Mouse (Mus musculus): ENCODE measurements around the gene Sestd1. TPM values are rescaled to one million over a fixed set of nuclear protein-coding genes. Genes with fewer than 3 reads are reported as not detected.

Sestd1 gene
- 29.1 and 32.6 TPM in 2 replicates for polyA plus RNA-seq (2016; fragmentation: Nextera tagmentation; extraction: Ambion mirVana)

DNA sequence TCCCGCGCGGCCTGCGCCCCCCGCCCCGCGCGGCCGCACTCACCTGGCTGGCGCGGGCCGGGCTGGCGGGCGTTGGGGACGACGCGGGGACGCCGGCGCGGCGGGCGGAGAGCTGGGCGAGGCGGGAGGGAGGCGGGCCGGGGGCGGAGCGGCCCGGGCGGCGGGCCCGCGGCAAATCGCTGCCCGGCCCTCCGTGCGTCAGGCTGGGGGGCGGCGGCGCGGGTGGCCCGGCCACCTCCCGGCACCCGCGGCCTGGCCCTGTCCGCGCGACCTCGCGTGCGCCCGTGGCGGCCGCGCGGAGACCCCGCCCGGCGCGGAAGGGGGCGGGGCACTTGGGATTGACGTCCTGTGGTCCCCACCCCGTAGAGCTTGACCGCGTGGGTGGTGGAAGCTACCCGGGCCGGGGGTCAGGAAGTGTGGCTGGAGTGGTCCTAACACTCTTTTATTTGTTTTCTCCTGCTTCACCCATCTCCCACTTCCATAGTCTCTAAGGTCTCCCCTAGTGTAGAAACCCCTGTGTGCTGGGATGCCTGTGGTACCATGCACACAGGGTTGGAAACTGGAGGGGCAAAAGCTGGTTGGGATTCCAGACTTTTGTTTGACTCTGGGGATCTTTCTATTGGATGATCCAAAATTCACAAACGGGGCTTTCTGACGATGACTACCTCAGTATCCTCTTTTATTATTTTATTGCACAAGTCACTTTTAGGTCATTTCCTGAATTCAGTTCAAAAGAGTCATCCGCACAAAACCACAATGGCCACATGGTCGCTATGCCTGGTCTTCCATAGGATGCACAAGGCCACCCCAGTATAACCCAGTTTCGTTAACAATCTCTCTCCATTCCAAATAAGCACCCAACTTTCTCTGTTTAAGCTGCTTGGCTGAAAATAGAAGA lies at the start of gene Sestd1:
Sestd1 (minus strand) TSS at position 81 of the 898 bp plus-strand sequence.
- H3K9ac ChIP-seq, result peak within 1 kb of the TSS; percentile 98
- H3K27me3 ChIP-seq, result no peaks in the 10 kb centered on the region
- no peaks in the 10 kb centered on the region for H3K36me3 ChIP-seq (replicated peaks)
- H3K4me2 ChIP-seq, result peak within 1 kb of the TSS; percentile 65
- peaks cover 4% of the 10 kb centered on the region for H3K4me1 ChIP-seq
- no peaks in the 10 kb centered on the region for H3K9me3 ChIP-seq
- WGBS, result 11% methylated on average over 25 of the region's 73 CpGs
- peak; percentile 90 for ATAC-seq (ENCODE audit: low FRiP score)
- peak within 1 kb of the TSS; percentile 85 for H3K27ac ChIP-seq
- H3K4me3 ChIP-seq (replicated peaks), result peak within 1 kb of the TSS; percentile 93

DNA sequence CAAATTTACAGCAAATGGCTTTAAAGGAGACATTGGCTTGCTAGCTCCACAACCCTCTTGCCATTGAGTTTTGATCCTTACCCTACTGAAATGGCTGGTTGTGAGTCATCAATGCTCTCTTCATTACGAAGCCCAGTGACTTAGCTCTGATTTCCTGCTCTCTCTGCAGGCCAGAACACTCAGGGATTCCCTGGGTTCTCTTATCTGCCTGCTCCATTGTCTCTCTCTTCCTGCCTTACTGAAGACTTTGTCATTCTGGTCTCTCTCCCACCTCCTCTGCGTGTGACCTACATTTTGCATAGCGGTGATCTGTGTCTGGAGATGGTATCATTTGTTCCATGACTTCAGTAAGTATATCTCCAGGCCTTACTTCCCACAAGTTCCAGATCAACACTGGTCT lies 46.9 kb upstream of the Sestd1 start:
- 89% methylated on average over 3 of the region's 3 CpGs for WGBS
- no peak overlapping the region for H3K4me2 ChIP-seq
- no peaks in the 10 kb centered on the region for H3K9me3 ChIP-seq
- H3K4me3 ChIP-seq (replicated peaks), result no peak overlapping the region
- H3K4me1 ChIP-seq, result no peaks in the 10 kb centered on the region
- no peak for ATAC-seq (ENCODE audit: low FRiP score)
- no peaks in the 10 kb centered on the region for H3K27me3 ChIP-seq
- no peak overlapping the region for H3K27ac ChIP-seq
- H3K36me3 ChIP-seq (replicated peaks), result no peaks in the 10 kb centered on the region
- H3K9ac ChIP-seq, result no peak overlapping the region

DNA sequence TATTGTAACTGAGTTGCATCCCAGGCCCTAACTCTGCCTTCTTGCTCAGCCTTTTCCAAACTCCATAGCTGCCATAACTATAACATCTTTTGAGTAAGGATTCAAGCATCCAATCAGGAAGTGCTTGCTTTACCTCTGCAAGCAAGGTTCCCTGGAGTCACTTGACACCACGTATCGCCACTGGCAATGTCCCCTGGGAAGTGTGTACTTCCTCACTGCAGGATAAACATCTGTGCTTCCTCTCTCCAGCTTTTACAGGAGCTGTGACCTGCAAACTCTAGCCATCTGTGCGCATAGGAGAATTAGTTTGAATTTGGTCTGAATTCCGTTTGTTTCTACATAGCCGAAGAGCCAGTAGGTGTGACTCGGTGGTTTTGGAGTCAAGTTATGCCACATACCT lies 43.3 kb upstream of the Sestd1 start:
- no peak overlapping the region for H3K4me3 ChIP-seq (replicated peaks)
- H3K9me3 ChIP-seq, result no peaks in the 10 kb centered on the region
- 55% methylated on average over 6 of the region's 6 CpGs for WGBS
- H3K4me1 ChIP-seq, result no peaks in the 10 kb centered on the region
- no peaks in the 10 kb centered on the region for H3K27me3 ChIP-seq
- H3K36me3 ChIP-seq (replicated peaks), result no peaks in the 10 kb centered on the region
- H3K27ac ChIP-seq, result no peak overlapping the region
- H3K4me2 ChIP-seq, result no peak overlapping the region
- no peak overlapping the region for H3K9ac ChIP-seq
- no peak for ATAC-seq (ENCODE audit: low FRiP score)

DNA sequence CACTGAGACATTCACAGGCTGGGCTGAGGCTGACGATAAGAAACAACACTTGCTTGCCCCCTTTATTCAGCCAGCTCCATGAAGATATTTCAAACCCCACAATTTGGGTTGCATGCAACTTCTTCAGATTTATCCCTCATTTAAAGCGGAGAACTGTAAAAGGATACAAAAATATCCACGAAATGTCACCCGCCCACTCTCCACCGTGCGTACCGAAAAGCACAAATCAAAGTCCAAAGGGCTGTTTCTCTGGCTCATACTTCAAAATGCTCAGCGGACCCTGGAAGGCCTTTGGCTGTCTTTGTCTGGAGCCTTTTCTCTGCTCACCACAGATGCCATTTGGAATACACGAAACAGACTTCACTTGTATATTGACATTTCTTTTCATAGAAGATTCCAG lies 42.8 kb upstream of the Sestd1 start:
- Histone ChIP-seq H3K27ac (no peak overlapping the region), H3K27me3 (no peaks in the 10 kb centered on the region), H3K4me2 (no peak overlapping the region), H3K9ac (no peak overlapping the region), H3K4me1 (no peaks in the 10 kb centered on the region), H3K36me3 (replicated peaks) (no peaks in the 10 kb centered on the region), H3K9me3 (no peaks in the 10 kb centered on the region), H3K4me3 (replicated peaks) (no peak overlapping the region)
- 64% methylated on average over 9 of the region's 9 CpGs for WGBS
- no peak for ATAC-seq (ENCODE audit: low FRiP score)

DNA sequence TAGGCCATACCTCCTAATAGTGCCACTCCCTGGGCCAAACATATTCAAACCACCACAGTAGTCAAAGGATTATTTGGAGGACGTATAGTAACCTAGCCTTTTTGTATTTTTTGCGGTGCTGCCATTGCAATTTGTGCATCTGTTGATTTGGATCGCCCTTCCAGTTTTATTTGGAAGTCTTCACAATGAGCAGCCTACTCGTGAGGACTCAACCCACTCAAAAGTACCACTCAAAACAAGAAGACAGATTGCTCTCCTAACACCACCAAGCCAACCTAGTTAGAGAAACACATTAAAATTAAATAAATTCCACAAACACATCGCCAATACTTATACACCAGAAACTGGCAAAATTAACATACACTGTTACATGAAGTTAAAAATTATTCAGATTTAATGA lies 38.8 kb upstream of the Sestd1 start:
- H3K9ac ChIP-seq, result no peak overlapping the region
- no peaks in the 10 kb centered on the region for H3K9me3 ChIP-seq
- no peaks in the 10 kb centered on the region for H3K36me3 ChIP-seq (replicated peaks)
- H3K4me1 ChIP-seq, result peaks cover 6% of the 10 kb centered on the region
- H3K4me3 ChIP-seq (replicated peaks), result no peak overlapping the region
- no peaks in the 10 kb centered on the region for H3K27me3 ChIP-seq
- no peak overlapping the region for H3K27ac ChIP-seq
- WGBS, result 94% methylated on average over 5 of the region's 5 CpGs
- no peak overlapping the region for H3K4me2 ChIP-seq
- no peak for ATAC-seq (ENCODE audit: low FRiP score)

DNA sequence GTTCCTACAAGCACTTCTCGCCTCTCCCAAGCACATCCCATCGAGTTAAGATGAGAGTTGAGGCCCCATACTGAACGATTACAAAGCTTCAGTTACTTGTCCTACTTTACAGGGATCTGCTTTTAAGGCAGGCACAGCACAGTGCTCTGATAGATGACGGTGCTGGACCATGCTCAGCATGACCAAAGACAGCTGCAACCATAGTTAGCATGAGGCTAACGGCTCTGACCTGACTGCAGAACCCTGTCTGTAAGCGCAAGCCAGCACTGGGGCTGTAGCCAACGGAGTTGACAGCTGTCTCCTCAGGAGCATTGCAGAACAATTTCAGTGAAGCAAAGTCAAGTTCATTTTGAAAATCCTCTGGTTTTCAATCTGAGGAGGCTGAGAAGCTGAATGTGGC lies 36.6 kb upstream of the Sestd1 start:
- peaks cover 6% of the 10 kb centered on the region for H3K4me1 ChIP-seq
- no peak overlapping the region for H3K4me2 ChIP-seq
- H3K9ac ChIP-seq, result no peak overlapping the region
- H3K4me3 ChIP-seq (replicated peaks), result no peak overlapping the region
- no peaks in the 10 kb centered on the region for H3K9me3 ChIP-seq
- WGBS, result 48% methylated on average over 7 of the region's 7 CpGs
- H3K27ac ChIP-seq, result no peak overlapping the region
- no peaks in the 10 kb centered on the region for H3K36me3 ChIP-seq (replicated peaks)
- H3K27me3 ChIP-seq, result no peaks in the 10 kb centered on the region
- ATAC-seq (ENCODE audit: low FRiP score), result no peak

DNA sequence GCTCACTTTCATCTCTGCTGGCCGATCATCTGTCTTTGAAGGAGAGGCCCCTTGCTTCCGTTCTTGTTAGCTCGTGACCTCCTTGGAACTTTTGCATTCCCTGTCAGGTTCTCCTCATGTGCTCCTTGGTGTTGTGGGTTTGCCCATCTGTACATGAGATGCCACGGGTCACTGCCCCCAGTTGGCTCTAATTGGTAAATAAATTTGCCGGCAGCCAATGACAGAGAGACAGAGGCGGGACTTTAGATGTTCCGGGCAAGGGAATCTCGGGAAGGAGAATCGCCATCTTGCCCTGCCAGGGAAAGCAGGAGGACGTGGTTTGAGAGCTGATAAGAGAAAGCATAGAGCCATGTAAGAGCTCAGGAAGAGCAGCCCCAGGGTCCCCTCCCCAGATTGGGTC lies 33.5 kb upstream of the Sestd1 start:
- peaks cover 6% of the 10 kb centered on the region for H3K4me1 ChIP-seq
- ATAC-seq (ENCODE audit: low FRiP score), result no peak
- no peak overlapping the region for H3K27ac ChIP-seq
- H3K27me3 ChIP-seq, result no peaks in the 10 kb centered on the region
- H3K4me3 ChIP-seq (replicated peaks), result no peak overlapping the region
- H3K36me3 ChIP-seq (replicated peaks), result no peaks in the 10 kb centered on the region
- no peaks in the 10 kb centered on the region for H3K9me3 ChIP-seq
- no peak overlapping the region for H3K4me2 ChIP-seq
- 93% methylated on average over 10 of the region's 10 CpGs for WGBS
- H3K9ac ChIP-seq, result no peak overlapping the region

DNA sequence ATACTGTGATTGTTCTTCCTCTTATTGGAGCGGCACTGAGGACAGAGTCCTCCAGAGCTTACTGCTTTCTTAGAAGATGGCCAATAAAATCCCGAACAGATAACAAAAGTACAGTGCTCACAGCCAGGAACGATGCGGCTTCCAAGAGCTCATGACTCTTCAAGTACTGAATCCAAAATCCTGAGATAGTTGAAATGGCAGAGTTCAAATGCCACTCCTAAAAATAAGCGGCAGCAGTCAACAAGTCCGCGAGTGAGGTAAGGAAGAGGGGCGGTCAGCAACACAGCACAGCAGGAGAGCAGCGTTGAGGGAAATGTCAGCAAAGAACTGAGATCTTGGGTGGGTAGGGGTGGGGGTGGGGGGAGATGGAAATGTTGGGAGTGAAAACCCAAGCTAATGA lies 32.2 kb upstream of the Sestd1 start:
- no peak overlapping the region for H3K27ac ChIP-seq
- no peak overlapping the region for H3K4me3 ChIP-seq (replicated peaks)
- 84% methylated on average over 9 of the region's 9 CpGs for WGBS
- no peak overlapping the region for H3K4me2 ChIP-seq
- peaks cover 6% of the 10 kb centered on the region for H3K4me1 ChIP-seq
- no peak for ATAC-seq (ENCODE audit: low FRiP score)
- H3K36me3 ChIP-seq (replicated peaks), result no peaks in the 10 kb centered on the region
- H3K9me3 ChIP-seq, result no peaks in the 10 kb centered on the region
- H3K9ac ChIP-seq, result no peak overlapping the region
- no peaks in the 10 kb centered on the region for H3K27me3 ChIP-seq

DNA sequence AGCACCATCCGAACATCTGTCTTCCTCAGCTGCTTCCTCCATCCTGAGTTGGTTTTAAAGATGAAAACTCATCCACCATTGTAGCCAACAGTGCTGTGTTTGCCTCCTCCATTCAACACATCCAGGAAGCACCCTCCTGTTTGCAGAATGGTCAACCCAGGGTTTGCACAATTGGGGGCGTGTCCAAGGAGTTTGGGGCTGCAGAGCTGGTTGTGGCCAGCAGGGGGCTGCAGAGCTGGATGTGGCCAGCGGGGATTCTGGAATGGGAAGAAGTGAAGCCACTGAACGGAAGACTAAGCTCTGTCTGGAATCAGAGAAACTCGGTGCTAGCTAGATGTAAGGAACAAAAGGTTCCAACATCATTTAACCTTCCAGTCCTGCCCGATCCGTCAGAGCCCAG lies 28.9 kb upstream of the Sestd1 start:
- WGBS, result 47% methylated on average over 7 of the region's 7 CpGs
- no peak overlapping the region for H3K4me2 ChIP-seq
- H3K27me3 ChIP-seq, result no peaks in the 10 kb centered on the region
- no peak overlapping the region for H3K27ac ChIP-seq
- H3K4me3 ChIP-seq (replicated peaks), result no peak overlapping the region
- no peaks in the 10 kb centered on the region for H3K9me3 ChIP-seq
- no peak overlapping the region for H3K9ac ChIP-seq
- H3K4me1 ChIP-seq, result no peaks in the 10 kb centered on the region
- H3K36me3 ChIP-seq (replicated peaks), result no peaks in the 10 kb centered on the region
- ATAC-seq (ENCODE audit: low FRiP score), result peak; percentile 27; the same call in 1 of the 2 replicates

DNA sequence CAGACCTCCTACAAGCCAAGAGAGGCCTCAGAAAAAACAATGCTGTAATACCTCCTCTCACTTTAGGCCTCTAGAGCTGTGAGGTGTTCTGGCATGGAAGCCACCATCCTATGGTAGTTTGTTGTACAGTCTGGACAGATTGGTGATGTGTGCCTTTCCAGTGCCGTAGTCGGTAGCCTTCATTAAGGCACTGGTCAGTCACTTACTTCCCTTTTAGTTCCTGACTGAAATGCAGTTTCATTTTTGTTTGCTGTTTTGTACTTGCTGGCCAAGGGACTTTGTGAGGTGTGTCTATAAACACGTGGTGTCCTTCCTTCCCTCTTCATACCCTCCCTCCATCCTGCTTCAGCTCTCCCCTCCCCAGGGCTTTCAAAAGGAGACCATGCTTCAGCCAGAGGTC lies 24.1 kb upstream of the Sestd1 start:
- H3K9ac ChIP-seq, result no peak overlapping the region
- H3K27me3 ChIP-seq, result no peaks in the 10 kb centered on the region
- H3K4me3 ChIP-seq (replicated peaks), result no peak overlapping the region
- H3K9me3 ChIP-seq, result no peaks in the 10 kb centered on the region
- H3K4me2 ChIP-seq, result no peak overlapping the region
- H3K4me1 ChIP-seq, result no peaks in the 10 kb centered on the region
- ATAC-seq (ENCODE audit: low FRiP score), result no peak
- no peak overlapping the region for H3K27ac ChIP-seq
- 76% methylated on average over 3 of the region's 3 CpGs for WGBS
- no peaks in the 10 kb centered on the region for H3K36me3 ChIP-seq (replicated peaks)

DNA sequence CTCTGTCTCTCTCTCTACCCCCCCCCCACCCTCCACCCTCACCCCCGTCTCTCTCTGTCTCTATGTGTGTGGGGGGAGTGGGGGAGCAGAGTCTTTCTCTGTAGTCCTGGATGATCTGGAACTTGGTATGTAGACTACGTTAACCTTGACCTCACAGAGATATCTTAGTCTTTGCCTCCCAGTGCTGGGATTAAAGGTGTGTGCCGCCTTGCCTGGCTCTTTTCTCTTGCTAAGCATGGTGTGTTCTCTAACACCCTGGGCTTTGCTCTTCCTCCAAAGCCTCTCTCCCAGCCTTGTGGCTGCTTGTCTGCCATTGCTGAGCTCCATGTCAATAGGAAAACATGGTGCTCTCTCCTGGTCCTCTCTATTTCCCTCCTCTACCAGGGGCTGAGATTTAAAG lies 23.3 kb upstream of the Sestd1 start:
- Histone ChIP-seq H3K4me2 (no peak overlapping the region), H3K36me3 (replicated peaks) (no peaks in the 10 kb centered on the region), H3K9me3 (no peaks in the 10 kb centered on the region), H3K4me3 (replicated peaks) (no peak overlapping the region), H3K27me3 (no peaks in the 10 kb centered on the region), H3K9ac (no peak overlapping the region), H3K27ac (no peak overlapping the region), H3K4me1 (no peaks in the 10 kb centered on the region)
- ATAC-seq (ENCODE audit: low FRiP score), result no peak
- 83% methylated on average over 3 of the region's 3 CpGs for WGBS

DNA sequence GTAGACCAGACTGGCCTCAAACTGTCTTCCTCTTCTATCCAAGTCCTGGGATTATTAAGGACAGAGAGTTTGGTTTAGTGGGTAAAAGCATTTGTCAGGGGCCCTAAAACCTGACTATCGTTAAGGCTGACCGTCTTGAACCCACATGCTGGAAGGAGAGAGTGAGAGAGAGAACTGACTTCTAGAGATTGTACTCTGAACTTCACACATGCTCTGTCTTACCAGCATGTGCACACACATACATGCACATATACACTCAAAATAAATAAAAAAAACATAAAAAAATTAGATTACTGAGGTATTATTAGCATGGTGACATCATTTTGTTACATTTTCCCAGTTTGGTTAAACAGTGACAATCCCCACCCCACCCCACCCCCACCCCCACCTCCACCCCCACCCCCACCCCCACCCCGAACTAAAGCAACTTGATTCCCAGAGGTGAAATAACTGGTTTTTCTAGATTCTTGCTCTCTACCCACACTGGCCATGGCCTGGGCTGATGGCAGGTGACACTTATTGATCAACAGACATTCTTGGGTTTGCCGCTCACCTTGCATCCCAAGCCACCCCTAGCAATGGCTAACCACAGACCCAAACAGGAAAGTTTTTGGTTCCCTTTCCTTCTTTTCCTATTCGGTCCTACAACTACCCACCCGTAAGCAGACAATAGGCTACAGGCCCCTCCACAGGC lies 22.4 kb upstream of the Sestd1 start:
- Histone ChIP-seq H3K4me2 (no peak overlapping the region), H3K9ac (no peak overlapping the region), H3K4me1 (no peaks in the 10 kb centered on the region), H3K27me3 (no peaks in the 10 kb centered on the region), H3K36me3 (replicated peaks) (no peaks in the 10 kb centered on the region), H3K27ac (no peak overlapping the region), H3K9me3 (no peaks in the 10 kb centered on the region), H3K4me3 (replicated peaks) (no peak overlapping the region)
- no peak for ATAC-seq (ENCODE audit: low FRiP score)
- WGBS, result 85% methylated on average over 6 of the region's 6 CpGs

All from forebrain, embryonic 12.5 days (tissue).